Mouse (Mus musculus) right cerebral cortex, postnatal 10 days (tissue): ENCODE results near the gene Nprl3.
"Not testable (repeated sequence)": the region's sequence is repeated elsewhere in the genome, so short reads cannot be mapped to it uniquely, and the experiment has no call there.

Source experiments
- DNase-seq, 2 experiments: peaks; one replicate each; pipeline ENCODE4 v3.0.0; 2021; ENCODE audit warnings: low spot score in 2 of 2

Gene Nprl3

DNA sequence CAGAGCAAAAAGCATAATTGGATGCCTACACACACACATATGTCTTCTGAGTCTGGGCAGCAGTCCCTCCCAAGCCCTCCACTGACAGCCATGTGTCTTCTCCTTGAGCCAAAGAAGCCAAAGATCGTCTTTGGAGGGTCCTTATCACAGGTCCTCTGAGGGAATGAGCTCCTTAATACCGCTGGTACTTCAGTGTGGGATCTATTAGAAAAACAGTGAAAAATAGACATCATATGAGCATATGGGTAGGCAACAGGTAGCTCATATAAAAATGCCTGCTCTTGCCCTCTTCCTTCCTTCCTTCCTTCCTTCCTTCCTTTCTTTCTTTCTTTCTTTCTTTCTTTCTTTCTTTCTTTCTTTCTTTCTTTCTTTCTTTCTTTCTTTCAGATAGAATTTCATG lies 17.1 kb upstream of the Nprl3 start:
- not testable (repeated sequence) for DNase-seq

DNA sequence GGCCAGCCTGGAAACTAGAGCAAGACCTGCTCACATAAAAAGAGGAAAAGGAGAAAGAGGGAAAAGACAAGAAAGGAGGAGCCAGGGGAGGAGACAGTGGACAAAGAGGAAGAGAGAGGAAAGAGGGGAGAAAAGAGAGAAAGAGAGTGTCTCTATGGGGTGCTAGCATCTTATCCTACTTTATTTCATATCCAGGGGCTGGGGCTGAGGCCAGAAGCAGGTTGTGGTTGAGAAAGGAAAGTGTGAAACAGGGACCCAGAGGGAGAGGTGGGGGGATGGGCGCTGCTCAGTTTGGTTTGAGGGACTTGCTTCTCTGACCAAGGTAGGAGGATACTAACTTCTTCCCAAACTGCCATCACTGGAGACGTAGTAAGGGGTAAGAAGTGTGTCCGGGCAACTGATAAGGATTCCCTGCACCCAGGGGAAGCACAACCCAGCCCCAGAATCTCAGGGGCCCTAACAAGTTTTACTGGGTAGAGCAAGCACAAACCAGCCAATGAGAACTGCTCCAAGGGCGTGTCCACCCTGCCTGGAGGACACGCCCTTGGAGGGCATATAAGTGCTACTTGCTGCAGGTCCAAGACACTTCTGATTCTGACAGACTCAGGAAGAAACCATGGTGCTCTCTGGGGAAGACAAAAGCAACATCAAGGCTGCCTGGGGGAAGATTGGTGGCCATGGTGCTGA lies 15.7 kb upstream of the Nprl3 start, which contains the start of gene Hba-a1:
Gene Hba-a1 (plus strand): TSS at position 421 of the 687 bp plus-strand sequence.
- not testable (repeated sequence) for DNase-seq

DNA sequence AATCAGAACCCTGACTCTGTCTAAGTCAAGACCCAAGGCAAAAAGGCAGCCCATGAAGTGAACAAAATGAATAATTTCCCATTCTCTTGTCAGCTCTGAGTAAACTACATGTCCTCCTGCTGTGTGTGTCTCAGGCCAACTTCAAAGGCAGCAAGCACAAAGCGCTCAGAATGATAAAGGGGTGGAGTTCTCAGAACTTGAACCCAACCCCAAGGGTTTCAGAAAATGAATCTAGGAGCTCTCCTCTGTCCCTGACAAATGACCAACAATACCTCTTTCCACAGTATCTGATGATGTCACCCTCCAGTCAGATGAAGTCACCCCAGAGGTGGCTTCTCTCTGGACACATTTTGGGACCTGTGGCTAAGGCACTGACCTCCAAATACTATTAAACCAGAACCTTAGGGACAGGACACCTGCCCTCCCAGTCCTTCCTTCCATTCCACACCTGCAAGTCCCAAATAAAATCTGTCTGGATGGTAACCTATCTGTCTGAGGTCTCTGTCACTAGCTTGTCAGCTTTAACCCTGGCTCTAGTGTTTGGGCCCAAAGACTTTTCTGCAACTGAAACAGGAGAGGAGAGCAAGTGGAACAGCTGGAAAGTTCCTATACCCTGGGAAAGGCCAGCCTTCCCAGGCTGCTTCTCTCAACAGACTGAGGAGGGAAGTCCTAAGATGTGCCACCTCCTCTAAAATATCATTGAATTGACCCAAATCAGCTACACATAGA lies 14.1 kb upstream of the Nprl3 start:
- no peak for DNase-seq

DNA sequence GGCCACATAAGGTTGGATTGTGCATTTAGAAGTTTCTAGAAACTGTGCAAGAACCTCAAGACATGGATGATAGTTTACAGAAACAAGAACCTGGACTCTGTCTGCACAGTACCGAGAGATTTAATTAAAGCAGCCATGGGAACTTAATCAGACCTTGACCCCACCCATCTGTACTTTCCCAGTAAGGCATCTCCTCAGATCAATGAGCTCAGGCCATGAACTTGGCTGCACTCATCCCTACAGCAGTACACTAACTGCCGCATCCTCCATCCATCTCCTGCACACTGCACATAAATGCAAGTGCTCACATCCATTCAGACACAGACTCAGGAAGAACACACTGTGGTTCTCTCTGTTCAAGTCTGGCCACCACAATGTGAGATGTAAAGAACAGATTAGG lies 13.1 kb upstream of the Nprl3 start:
- DNase-seq = no peak

DNA sequence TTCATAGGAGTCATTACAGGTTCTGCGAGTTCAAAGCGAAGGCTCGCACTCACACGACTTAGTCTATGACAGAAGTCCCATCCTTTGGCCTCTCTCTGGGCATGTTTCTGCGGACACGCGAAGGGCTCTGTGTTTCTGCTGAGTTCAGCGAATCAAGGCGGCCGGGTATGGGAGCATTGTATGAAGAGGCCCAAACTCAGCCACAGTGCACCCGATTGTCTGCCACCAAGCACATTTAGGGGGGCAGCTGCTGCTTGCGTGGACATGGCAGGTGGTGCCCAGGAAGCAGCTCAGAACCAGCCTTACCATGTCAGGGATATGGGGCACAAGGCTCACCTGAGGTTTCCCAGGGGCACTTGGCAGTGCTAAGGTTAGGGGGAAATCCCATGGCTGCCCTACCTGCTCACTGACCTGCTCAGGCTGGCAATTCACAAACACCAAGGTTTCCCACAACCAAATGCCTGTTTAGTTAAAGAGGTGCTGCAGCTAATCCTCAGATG lies 11.0 kb upstream of the Nprl3 start:
- no peak for DNase-seq

DNA sequence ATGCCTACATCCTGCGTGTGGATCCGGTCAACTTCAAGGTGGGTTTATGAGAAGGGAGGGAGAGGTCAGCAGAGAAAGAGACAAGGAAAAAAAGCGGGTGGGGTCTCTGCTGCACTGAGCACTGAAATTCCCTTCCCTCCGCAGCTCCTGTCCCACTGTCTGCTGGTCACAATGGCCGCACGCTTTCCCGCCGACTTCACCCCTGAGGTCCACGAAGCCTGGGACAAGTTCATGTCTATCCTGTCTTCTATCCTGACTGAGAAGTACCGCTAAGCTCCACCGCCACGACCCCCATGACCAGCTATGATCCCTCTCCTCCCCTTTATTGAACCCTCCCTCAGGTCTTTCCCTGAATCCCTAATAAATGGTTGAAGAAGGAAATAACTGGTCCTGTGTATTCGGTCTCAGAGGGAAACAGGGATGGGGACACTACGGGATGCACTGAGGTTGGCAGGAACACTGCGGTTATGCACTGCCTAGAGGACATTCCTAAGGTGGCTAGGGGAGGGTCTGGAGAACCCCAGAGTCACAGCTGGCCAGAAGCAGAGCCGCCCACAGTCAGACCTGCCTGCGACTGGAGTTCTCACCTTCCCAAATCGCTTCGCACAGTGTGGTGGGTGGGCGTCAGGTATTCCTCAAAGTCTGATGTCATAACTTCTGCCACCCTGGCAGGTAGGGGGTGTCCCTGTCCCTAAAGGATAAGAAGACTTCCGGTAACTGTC lies 10.4 kb upstream of the Nprl3 start:
- DNase-seq = no peak

DNA sequence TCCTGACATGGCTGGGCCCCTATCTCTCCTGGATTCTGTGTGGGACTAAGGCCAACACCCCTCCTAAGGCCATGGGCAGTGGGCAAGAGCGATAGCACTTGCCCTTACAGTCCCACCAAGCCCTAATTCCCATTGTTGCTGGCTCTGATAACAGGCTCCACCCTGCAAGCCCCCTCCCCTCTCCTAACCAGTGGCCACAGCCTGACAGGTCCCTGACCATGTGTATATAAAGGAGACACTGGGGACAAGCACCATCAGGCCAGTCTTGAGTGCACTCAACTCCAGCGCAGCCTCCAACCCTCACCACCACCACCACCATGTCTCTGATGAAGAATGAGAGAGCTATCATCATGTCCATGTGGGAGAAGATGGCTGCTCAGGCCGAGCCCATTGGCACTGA lies 8.8 kb upstream of the Nprl3 start, which contains the start of gene Hba-x:
Gene Hba-x (plus strand): TSS at position 54 of the 400 bp plus-strand sequence.
- DNase-seq = no peak

DNA sequence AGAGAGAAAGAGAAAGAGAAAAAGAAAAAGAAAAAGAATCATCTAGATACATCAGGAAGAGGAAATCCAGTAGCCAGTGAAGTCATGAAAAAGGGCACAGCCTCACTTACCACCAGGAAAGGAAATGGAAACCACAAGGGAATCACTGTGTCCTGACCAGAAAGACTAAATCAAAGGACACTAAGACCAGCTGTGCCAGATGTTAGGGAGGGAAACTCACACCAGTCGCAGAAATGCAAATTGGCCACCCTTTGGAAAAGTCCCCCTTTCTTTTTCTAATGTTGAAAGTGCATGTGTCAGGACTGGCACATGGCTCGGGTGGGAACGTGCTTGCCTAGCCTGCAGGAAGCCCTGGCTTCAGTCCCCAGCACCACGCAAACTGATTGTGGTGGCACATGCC lies 3.7 kb upstream of the Nprl3 start:
- no peak for DNase-seq

DNA sequence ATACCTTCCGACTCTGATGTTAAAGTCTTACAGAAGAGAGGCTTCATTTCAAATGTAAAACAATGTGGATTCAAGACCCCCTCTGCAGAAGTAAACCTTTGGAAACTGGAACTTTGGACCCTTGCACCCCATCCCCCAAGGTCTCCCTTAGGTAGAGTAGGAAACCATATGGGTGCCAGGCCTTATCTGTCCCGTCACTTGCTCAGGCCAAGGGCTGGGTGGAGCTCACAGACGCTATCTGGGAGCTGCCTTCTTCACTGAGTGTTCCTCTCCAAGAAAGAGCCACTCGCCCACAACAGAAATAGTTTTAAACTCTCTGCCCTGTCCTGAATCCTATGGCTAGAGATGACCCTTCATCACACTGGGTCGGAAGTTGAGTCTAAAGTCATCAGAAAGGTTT lies 1.4 kb upstream of the Nprl3 start:
- no peak for DNase-seq

DNA sequence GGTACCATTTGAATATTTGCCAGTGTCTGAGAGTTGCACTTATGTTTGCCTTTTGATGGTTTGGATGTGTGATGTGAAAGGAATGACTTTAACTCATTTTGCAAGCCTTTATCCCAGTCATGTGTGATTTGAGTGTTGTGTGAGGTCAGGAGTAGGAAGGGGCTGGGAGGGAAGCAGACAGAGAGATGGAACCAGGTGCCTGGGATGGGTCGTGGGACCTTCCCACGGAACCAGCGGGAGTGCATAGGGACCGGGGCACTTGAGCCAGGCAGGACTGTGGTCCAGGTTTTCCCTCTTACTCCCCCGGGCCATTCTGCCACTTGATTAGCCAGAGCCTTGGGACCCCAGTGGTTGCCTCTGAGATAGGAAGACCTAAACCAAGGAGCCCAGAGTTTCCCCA lies 457 bp upstream of the Nprl3 start:
- no peak for DNase-seq

DNA sequence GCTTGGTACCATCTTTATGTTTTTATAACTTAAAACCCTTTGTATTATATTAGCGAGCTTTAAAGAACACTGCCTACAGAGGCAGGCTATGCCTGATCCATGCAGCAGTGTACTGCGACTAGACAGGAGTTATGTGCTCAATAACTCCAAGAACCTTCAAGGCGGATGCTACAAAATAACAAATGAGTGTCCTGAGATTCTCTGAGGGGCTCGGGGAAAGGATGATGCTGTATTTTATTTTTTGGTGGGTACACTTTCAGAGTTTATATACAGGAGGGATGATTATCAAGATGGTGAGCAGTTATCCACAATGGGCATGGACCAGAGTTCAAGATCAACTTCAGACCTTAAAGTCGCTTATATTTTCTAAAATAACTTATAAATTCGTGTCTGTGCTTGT lies 731 bp downstream of the Nprl3 start:
- no peak for DNase-seq

DNA sequence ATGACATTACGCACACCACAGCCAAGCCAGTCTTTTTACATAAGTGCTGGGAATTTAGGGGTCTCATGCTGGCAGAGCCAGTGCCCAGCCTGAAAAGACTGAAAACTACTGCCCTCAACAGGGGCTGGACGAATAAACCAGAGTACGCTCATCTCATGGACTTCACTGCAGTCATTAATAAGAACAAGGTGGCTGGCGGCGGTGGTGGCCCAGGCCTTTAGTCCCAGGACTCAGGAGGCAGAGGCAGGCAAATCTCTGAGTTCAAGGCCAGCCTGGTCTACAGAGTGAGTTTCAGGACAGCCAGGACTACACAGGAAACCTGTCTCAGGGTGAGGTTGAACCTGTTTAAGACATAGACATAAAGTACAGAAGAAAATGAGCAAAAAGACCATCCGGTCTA lies 1.3 kb downstream of the Nprl3 start:
- DNase-seq = no peak

DNA sequence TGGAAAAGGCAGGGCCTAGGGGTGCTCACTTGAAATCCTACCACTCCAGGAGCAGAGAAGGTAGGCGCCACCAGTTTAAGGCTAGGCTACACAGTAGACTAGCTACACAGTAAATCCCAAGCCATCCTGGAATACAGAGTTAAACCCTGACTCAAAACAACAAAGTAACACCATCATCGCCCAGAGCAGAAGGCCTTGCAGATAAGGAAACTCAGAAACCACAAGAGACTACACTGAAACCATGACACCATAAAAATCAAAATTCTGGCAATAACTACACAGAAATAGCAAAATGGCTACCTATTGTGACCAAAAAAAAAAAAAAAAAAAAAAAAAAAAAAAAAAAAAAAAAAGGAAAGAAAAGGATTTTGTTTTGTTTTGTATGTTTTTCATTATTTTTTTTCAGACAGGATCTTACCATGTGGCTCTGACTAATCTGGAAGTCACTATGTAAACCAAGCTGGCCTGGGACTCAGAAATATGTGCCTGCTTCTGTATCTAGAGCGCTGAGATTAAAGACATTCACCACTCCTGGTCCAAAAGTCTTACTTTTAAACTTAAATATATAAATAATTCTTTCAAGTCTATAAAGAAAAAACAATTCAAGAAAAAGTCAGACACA lies 2.3 kb downstream of the Nprl3 start:
- DNase-seq = no peak

DNA sequence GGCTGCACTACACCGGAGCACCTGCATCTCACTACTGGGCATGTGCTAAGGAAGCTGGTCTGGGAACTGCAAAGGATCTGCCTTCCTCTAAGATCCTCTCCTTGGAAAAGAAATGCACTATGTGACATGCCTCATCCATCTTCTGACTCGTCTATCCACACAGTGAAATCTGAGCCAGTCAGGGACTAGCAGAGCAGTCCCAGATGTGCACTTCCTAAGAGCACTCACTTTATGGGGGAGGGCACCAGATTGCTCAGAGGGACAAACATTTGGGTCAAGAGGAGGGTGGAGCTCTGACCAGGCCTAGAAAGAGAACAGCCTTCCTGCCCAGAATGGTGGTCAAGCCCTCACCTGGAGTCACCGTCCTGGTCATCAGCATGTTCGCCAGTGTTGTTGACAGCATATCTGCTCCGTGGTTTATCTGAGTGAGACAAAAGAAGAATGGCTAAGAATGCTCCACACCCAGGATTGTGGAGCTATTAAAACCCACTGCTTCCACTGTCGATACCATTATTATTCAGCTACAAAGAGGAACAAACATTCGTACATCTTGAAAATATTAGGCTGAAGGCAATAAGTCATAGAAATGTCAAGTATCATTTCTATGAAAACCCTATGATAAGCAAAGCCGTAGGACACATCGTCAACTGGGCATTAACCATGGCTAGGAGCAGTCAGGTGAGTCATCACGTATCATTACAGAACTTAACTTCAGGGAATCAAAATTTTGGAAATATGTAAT lies 4.7 kb downstream of the Nprl3 start:
- no peak for DNase-seq

DNA sequence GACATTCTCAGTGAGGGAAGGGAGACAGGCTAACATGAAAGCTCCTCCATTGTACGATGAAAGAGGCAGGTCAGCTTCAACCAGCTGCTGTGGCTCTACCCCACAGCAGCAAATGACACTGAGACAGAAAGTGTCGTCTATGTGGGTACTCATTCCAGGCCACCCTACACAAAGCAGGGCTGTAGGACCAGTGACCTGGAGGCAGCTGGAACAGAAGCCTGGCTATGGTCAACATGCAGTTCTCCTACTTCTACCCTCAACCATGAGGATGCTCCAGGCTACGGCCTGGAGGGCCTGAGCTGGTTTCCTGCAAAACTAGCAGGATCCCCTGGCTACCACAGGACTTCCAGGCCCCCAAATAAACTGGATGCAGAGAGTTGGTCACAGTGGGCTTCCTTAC lies 10.9 kb downstream of the Nprl3 start:
- DNase-seq = no peak

DNA sequence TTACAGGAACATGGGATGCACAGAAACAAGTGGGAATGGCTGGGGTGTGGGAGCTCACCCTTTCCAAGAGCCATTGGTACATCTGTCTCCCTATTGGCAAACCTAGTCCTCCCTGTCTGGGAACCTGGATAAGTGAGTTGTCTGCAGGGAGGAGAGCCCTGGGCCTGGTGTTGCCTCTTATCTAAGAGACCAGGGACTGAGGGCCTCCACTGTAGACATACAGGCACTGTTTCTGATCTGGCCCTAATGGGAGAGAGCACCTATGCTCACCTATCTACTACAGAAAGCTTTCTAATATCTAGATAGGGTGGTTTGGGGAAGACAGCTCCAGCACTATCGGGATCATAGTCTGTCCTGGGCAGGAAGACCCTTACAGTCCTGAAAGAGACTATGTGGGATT lies 11.4 kb downstream of the Nprl3 start:
- no peak for DNase-seq

DNA sequence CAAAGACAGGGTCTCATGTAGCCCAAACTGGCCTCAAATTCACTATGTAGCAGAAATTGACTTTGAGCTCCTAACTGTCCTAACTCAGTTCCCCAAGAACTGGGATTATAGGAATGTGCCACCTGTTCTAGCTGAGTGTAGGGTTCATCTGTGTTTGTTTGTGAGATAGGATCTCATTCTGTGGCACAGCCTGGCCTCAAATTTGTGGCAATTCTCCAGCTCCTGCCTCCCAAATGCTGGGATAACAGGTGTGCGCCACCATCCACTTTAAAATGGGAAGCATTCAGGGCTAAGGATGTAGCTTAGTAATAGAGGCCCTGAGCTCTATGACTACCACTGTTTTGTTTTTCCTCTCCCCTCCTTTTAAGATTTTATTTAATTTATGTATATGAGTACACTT lies 14.4 kb downstream of the Nprl3 start:
- no peak for DNase-seq

DNA sequence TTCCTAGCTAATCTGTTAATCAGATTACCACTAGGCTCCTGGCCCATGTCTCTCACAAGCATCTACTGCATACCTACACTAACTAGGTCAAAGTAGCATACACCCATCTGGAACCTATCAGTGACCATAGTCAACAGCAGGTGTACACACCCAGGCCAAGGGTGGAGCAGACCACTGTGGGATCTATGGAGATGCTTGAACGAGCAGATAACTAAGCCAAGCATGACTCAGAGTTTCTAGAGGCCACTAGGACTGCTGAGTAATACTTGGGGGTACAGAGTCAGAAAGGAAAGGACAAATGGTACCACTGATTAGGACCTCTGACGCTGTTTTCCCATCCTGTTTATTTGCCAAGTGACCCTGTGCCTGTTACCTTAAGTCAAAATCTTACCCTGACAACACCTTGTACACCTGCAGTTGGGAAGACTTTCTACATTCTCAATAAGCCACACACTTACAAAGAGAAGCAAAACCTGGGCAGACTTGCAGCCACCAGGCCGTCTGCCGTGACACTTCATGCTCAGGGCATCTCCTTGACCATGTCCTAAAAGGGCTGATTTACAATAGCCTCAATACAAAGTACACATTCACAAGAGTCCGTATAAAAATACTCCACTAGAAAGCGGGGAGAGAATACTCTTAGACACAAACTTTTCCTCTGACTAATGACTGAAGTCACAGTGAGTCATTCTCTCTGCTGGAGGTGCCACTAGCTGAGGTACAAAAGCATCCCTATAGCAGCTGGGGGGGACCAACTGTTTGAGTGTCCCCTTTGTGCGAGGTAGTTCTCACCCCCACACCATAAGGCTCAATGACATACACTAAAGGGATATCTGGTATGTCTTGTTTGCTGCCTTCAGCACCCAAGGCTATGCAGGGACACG lies 16.4 kb downstream of the Nprl3 start:
- no peak for DNase-seq

DNA sequence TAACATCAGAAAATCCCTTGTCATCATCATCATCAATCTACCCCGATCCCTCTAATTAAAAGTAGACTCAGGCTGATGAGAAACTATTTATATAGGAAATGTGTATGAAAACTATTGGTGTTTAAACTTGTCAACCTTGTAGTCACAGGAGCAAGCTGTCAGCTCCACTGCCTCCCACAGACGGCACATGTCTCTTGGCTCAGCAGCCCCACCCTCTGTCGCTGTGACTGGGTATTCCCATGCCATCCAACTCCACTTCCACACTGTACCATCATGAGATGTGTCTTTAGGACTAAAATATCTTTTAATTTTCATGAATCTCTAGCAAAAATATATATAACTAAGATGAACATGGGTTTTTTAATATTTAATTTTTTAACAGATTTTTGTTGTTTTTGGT lies 19.2 kb downstream of the Nprl3 start:
- DNase-seq = no peak

DNA sequence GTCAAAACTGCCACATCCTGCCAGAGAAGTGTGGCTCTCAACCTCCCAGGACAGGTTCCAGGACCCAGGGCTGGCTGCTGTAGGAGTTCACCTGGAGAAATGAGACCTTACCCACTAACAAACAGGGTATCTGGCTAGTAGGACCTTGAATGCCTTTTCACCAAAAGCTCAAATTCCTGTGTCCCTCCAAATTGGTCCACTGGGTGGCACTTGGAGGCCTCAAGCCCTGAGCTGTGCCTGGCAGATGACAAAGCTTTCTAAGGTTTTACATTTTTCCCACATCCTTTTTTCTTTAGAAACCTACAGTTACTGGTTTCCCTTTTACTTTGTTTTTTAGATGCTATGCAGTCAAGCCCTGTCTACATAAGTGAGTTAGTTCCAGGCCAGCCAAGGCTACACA lies 20.4 kb downstream of the Nprl3 start:
- DNase-seq = no peak
